Mouse (Mus musculus) erythroid progenitor cell, adult 5-6 weeks (primary cell): Measurements from ENCODE around the gene Cela2a. TPM values are rescaled to one million over a fixed set of nuclear protein-coding genes. Genes with fewer than 3 reads are reported as not detected.

Source experiments
- ATAC-seq: replicated peaks from 2 replicates; pipeline ENCODE4 v1.8.0; 2016; ENCODE audit warnings: moderate number of reproducible peaks, mild to moderate bottlenecking, moderate TSS enrichment, inconsistent platforms; ENCODE audit not compliant: poor library complexity, low FRiP score, severe bottlenecking
- total RNA-seq, 2 experiments: library from RNA; stranded (forward) in 1 of 2; stranded (reverse) in 1 of 2; fragments of 150-400 nt in 1 of 2; fragments of 186-747, 209-891 nt in 1 of 2; gene quantifications; 2 replicates each; pipeline versions ENCODE4 v1.2.3 to v1.2.4; 2015 to 2017; ENCODE audit warnings: low replicate concordance in 2 of 2

The Cela2a gene
- total RNA-seq, 2 experiments from 2014 or later: not detected

DNA sequence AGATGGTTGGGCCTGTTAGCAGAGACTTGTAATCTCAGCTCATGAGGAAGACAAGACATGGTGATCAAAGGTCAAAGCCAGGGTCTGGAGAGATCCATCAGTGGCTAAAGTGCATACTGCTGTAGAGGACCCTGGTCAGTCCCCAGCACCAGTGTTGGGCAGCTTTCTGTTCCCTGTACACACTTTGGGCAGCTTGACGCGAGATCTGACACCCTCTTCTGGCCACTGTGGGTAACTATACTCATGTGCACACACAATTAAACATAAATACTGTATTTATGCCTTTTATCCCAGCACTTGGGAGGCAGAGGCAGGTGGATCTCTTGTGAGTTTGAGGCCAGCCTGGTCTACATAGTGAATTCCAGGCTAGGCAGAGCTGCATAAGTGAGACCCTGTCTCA lies 15.0 kb downstream of the Cela2a start:
- no peak for ATAC-seq

DNA sequence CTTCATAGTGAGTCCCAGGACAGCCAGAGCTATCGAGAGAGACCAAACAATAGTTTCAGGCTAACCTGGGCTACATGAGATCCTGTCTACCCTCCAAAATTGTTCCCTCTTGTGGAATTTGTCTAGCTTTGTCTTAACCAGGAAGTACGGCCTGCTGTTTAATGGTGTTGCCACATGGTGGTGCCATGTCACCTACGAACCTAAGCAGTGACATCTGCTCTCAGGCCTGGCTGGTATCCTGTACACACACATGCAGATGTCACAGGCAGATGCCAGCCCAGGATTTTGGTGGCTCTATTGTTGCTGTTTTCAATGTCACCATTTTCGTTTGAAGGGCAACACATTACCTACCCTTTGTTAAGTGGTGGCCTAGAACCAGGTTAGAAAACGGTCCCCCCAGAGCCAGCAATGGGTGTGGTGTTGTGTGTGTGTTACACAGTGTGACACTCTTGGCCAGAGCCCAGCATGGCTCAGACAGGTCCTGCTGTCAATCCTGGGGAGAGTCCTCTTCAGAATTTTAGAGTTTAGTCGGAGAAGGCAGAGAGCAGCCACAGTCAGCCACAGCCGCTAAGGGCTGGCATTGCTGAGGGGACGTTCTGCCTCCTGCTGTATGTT lies 16.0 kb downstream of the Cela2a start:
- peak; percentile 62 for ATAC-seq

DNA sequence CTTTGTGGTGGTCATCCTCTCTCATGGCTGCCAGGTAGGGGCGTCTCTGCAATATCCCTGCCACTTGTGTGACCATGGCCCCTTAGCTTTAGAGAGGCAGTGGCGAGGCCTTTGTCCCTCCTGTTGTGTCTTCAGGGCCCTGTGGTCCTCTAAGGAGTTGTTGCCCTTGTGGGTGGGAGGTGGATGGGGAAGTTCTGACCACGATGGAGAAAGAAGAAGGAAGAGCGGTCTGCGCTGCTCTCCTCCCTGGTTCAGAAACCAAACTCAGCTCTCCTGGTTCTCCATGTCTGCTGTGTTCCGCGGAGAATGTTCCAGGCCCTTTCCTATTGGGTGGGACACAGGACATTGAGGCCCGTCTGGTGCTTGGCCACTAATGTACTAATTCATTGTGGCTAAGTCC lies 20.1 kb downstream of the Cela2a start:
- no peak for ATAC-seq

DNA sequence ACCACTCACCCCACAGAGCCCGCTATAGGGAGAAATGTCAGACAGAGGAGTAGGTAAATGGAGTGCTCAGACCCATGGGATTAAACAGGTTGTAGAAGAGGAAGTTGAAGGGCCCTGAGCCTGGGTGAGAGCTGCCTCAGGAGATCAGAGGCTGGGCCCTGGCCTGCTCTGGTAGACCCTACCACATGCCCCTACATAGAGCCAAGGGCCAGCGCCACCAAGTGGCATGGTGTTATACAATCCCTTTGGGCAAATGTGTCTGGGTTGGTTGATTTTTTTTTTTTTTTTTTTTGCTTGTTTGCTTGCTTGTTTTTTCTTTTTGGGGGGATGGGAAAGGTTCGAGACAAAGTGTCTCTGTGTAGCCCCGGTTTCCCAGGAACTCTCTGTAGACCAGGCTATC lies 21.9 kb downstream of the Cela2a start:
- no peak for ATAC-seq

DNA sequence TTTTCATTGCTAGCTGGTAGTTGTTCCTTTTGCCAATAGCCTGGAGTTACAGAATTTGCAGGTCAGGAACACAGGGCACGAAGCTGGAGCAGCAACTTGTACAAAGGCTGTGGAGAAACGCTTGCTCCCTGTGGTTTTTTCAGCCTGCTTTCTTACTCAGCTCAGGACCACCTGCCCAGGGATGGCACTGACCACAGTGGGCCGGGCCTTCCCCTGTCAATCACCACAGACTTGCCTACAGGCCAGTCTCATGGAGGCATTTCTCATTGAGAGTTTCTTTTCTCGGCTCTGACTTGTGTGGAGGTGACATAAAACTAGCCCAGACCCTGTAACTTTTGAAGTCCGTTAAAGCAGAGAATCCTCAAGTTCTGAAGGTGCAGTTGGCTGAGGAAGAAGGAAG lies 28.4 kb downstream of the Cela2a start:
- no peak for ATAC-seq

DNA sequence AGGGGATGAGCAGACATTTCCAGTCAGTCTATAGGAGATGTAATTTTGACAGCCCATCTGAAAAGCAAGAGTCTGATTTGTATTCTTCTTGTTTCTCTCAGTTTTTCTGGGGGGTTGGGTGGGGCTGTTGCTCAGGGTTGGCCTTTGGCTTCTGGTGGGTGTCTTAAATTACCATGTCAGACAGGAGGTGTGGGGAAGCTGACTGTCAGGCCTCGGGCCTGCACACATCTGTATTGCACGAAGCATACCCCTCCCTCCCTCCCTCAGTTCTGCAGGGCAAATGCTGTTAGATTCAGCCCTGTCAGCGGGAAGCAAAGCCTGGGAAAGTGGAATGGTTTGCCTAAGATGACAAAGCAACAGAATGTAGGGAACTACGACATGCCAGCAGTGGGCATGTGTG lies 29.0 kb downstream of the Cela2a start:
- ATAC-seq: no peak

DNA sequence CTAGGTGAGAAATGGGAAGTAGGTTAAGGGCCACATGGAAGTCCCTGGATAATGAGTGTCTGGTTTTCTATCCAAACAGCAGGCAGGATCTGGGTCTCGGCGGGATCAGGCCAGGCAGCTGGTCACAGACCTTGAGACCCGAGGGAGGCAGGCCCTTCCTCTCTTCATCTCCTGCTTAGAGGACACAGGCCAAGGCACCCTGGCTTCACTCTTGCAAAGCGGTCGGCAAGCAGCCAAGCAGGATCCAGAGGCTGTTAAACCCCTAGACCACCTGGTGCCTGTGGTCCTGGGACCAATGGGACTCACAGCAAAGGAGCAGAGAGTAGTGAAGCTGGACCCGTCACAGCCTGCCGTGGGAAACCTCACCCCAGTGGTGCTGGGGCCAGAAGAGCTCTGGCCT lies 29.6 kb downstream of the Cela2a start:
- no peak for ATAC-seq

DNA sequence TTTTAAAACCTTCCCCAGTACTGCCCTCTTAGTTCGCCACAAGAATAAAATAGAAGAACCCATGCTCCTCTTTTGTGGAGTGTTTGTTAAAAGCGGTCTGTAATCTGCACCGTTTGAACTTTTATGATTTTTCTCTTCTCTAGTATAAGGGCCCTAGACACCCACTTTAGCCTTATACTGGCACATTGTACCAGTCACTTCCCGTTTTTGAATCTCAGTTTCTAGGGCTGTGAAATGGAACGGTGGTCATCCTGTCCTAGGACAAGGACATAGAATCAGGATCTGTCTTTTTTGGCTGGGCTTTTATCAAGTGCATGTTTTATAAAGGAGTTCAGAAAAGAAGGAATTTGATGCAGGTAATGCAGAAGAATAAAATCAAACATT lies 31.8 kb downstream of the Cela2a start:
- ATAC-seq: no peak

DNA sequence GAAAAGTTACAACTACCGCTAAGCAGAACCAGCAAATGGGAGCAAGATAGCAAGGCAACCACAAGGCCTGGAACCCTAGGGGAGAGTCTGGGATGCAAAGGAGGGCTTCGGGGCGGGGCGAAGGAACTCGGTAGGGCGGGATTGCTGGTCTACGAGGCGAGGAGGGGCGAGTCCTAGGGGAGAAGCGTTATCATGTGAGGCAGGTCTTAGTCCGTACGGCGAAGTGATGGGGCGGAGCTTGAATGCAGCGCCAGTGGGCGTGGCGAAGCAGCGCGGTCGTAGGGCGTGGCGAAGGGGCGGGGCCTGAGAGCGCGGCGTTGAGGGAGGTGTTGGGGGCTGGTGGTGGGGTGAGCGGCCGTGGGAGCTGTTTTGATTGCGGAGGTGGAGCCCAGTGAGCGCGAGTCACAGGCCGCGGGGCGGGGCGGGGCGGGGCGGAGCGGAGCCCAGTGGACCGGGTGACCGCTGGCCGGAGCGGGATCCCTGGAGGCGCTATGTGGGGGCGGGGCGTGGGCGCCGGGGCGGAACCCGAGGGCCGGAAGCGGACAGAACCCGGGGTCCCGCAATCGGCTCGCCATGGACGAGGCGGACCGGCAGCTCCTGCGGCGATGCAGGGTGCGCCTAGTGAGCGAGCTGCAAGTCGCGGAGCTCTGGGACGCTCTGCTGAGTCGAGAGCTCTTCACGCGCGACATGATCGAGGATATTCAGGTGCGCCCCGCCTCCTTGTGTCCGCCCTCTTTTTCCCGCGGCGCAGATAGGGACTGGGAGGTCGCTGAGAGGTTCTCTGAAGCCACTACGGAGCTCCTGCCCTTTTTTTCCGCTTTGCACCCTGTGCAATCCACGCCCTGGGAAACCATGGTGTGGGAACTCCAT lies 32.4 kb downstream of the Cela2a start, which contains the start of gene Casp9:
Casp9 (plus strand) TSS at position 331 of the 870 bp plus-strand sequence.
- ATAC-seq: peak; percentile 80

DNA sequence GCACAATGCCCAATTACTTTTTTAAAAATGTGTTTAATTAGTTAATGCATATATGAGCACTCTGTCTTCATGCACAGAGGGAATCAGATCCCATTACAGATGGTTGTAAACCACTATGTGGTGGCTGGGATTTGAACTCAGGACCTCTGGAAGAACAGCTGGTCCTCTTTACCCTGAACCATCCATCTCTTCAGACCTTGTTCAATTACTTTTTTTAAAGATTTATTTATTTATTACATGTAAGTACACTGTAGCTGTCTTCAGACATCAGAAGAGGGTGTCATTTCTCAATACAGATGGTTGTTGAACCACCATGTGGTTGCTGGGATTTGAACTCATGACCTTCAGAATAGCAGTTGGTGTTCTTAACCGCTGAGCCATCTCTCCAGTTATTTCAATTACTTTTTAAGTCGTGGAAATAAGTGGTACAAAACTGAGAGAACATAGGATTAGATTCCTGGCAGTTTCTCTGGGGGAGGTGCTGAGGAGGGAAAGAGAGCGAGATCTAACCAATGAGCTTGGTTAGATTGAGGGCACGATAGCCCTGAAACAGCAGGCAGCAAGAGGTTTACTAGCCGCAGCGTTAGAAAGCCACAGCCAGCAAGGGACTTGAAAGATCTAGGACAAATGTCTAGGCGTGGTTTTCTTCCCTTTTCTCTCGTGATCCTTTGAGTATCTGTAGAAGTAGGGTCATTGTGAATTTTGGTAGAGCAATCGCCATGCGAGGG lies 33.2 kb downstream of the Cela2a start:
- ATAC-seq: peak; percentile 35

DNA sequence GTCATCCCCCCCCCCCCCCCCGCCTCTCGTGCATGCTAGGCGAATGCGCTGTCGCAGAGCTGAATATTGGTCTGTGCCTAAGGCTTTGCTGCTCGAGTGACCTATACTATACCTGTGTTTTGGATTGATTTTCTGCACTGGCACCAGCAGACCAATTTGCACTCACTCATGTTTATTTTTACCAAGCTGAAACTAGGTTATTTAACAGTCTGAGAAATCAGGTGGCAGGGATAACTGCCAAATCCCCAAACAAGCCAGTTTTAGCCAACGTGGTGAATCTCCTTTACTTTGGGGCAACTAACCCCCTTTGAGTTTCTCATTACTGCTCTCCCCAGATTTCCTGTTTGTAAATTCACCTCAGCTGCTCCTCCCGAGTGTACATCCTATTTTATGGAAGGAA lies 34.0 kb downstream of the Cela2a start:
- ATAC-seq: no peak

DNA sequence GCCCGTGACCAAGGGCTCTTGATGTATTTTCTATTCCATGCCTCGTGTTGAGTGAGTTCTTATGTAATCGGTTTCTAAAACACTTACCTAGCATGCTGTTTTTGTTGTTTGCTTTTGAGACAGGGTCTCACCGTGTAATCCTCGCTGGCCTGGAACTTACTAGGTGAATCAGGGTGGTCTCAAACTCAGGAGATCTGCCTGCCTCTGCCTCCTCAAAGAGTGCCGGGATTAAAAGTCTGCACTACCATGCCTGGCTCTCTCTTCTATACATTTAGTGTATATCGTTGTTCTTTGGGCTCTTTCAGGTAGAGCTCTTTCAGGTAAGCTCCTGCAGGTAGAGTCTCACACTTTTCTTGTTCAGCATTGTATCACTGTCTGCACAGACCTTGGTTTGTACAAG lies 34.5 kb downstream of the Cela2a start:
- no peak for ATAC-seq

DNA sequence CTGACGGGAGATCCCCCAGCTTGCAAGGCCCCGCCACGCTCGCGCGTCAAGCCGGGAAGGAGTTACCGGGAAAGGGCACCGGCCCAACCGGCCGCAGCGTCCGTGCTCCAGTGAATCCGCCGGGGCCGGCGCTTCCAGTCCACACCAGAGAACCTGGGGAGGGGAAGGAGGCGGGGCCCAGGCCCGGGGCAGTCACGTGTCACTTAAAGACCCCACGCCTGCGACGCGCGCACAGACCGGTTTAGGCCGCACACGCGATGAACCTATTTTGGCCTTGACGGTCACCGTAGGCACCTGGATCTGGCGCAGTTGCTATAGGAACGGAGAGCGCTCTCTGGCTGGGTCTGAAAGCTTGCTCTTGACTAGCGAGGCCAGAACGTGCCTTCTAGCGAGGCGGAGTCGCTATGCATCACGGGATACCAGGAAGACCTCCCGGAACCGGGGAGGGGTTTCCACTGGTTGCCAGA lies 35.4 kb downstream of the Cela2a start, which contains the start of gene Dnajc16:
Dnajc16 (minus strand) TSS at position 408 of the 467 bp plus-strand sequence.
- ATAC-seq: peak; percentile 74

DNA sequence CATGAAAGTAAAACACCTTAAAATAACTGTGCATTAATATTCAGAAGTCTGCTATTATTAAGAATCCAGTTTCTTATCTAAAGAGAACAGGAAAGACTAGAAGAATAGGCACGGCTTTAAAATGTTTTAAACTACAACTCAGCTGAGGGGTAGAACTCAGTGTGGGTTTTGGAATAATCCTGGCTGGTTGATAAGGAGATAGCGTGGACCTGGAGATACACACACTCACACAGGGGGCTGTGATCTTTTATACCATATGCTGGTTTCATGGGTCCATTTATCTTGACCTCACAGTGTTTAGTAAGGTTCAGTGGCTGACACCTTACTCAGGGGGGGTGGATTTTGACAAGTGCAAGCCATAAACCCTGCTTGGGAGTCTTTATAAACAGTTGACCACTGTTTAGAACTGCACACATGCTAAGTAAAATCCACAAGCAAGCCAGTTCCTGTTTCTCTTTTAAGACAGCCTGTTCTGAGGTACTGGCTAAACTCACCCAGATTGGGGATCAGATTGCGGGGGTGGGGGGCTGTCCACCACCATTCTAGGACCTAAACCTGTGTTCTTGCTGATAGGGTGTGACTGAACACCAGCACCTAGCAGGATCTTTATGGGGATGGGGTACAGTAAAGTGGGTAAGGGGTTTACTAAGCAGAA lies 36.3 kb downstream of the Cela2a start:
- no peak for ATAC-seq

DNA sequence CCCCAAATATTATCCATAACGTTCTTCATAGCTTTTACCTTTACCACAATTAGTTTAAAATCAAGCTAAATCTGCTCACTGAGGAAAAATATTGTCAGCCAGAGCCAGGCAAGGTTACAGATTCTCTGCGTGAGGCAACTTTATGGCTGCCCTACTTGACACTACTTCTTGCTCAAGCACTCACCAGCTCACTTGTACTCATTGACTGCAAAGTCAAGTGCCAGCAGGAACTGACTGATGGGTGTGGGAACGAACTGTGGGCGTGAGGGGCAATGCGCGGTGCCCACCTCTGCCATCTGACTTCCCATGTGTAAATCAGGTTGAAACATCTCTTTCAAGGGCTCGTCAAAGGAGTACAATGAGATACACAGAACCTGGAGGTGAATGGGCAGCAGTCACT lies 38.5 kb downstream of the Cela2a start:
- ATAC-seq: no peak

DNA sequence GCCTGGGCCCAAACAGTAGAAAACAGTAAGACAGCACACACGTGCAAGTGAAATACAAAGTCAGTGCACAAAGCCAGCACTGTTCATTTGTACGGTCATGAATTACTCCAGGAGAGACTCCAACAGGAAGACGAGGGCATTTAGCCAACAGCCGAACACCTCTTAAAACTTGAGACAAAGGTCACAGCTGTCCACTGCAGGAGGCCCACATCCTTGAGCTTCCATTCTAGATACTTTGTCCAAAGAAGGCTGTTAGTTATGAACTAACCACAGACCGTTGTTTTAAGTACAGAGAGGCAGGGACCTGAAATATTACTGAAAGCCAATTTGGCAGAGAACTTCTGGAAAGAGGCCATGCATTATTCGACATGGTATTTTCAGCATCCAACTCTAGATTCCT lies 38.9 kb downstream of the Cela2a start:
- ATAC-seq: no peak

DNA sequence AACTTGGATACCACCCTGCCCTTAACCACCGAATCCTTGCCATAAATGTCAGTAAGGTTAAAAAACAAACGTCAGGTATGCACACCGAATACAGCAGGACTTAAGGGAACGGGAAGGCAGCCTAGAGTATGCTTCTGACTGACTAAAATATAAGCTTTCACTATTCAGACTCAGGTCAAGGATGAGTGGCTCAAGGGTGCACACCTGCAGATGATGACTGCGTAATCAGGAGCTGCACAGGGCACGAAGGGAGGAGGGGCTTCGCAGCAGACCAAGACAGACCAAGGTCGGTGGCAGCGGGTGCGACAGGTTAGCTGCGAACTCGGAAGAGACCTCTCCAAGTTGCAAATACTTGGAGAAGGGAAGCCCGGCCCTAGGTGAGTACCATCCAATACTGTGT lies 39.8 kb downstream of the Cela2a start:
- no peak for ATAC-seq

DNA sequence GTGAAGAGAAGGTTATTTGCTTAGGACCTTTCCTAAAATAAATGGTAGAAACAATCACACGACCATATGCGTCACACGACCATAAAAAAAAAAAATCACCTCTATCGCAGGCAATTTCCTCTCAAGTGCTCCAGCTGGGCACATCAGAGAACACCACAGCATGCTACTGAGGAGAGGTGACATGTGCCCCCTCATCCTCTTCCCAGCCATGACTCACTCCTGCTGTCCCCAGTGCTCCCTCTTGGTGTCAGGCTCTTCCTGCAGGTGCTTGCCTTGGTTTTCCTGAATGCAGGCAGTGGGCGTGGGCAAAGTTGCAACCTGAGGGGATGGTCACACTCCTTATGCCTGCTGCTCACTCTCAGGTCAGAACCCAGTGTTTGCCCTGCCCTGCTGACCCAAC lies 41.1 kb downstream of the Cela2a start:
- no peak for ATAC-seq

DNA sequence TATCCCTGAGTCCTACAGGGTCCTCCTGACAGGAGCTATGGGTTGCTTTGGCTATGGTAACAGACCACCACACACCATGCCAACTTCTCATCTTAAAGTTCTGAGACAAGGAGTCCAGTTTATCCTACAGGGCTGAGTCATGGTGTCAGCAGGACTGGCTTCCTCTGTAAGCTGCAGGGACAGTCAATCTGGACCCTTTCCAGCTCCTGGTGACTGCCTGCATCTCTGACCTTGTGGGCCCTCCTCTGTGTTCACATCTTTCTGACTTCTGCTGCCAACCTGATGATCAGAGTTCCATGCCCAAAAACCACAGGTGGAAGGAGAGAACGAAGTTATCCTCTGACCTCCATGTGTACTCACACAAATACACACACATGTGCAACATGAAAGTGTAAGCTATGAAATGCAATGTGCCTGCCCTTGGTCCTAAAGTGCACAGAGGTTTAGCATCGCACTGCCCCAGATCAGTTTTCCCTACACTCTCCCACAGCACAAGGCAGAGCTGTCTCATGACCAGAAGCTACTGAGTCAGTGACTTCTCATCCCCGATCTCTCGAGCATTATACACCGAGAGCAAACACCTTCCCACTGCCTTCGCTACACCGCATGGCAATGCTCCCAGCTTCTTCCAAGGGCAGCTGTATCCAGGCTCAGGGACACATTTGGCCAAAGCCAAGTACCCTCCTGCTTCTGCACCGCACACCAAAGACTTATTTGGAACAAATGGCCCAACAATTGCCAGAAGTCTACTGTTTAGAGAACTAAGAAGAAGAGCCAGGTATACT lies 44.6 kb downstream of the Cela2a start:
- no peak for ATAC-seq
